Mouse (Mus musculus): ENCODE measurements at regions not wholly inside any gene's neighbourhood (a gene's known extent, or its start where the extent isn't known, plus 50 kb on each side); places are given as distances from the start of the nearest gene placed in this dataset.

GRCm38 (mm10) chr10:19099369-19100285 lies 84.2 kb upstream of the Tnfaip3 start:
- TF ChIP-seq CTCF (IDR thresholded peaks at IDR 0.05; ENCODE audit: low read depth) = no peak
- TF ChIP-seq EP300 (IDR thresholded peaks at IDR 0.05; ENCODE audit: low read depth) = no peak
